Mouse (Mus musculus) midbrain, embryonic 13.5 days (tissue): ENCODE measurements around the gene Gm29106. TPM values are rescaled to one million over a fixed set of nuclear protein-coding genes. Genes with fewer than 3 reads are reported as not detected.
"Not testable (repeated sequence)": the region's sequence is repeated elsewhere in the genome, so short reads cannot be mapped to it uniquely, and the experiment has no call there.

Experiments used
- ATAC-seq: fragments of 200-750 bp; cut with Nextera tagmentation; 2 replicates; pipeline ENCODE4 v1.8.0; 2017; ENCODE audit warnings: mild to moderate bottlenecking, moderate TSS enrichment, moderate library complexity
- H3K27ac ChIP-seq: fragments of 300-500 bp; sonication (generic); 2 replicates; pipeline ENCODE4 v1.5.1; 2015; ENCODE audit warnings: inconsistent platforms, mild to moderate bottlenecking, moderate library complexity
- H3K27me3 ChIP-seq: fragments of 300-500 bp; sonication (generic); 2 replicates; pipeline ENCODE4 v1.6.1; 2015; ENCODE audit warnings: mild to moderate bottlenecking, inconsistent platforms
- H3K36me3 ChIP-seq: fragments of 300-500 bp; sonication (generic); 2 replicates; pipeline ENCODE4 v1.6.1; 2015; ENCODE audit warnings: mild to moderate bottlenecking, inconsistent platforms
- H3K4me1 ChIP-seq: fragments of 300-500 bp; sonication (generic); replicated peaks from 2 replicates; pipeline ENCODE4 v1.6.1; 2015; ENCODE audit warnings: inconsistent platforms
- H3K4me2 ChIP-seq: fragments of 300-500 bp; sonication (generic); replicated peaks from 2 replicates; pipeline ENCODE4 v1.6.1; 2015; ENCODE audit warnings: moderate library complexity, mild to moderate bottlenecking, inconsistent platforms
- H3K4me3 ChIP-seq: fragments of 300-500 bp; sonication (generic); replicated peaks from 2 replicates; pipeline ENCODE4 v1.5.1; 2015; ENCODE audit warnings: mild to moderate bottlenecking, inconsistent platforms
- H3K9ac ChIP-seq: fragments of 300-500 bp; sonication (generic); replicated peaks from 2 replicates; pipeline ENCODE4 v1.6.1; 2015; ENCODE audit warnings: mild to moderate bottlenecking, inconsistent platforms
- H3K9me3 ChIP-seq: fragments of 300-500 bp; sonication (generic); 2 replicates; pipeline ENCODE4 v1.6.1; 2016; ENCODE audit warnings: mild to moderate bottlenecking, inconsistent platforms
- WGBS: fragments of 180-500 bp; shearing (Covaris S2); methylation state at CpG from one replicate; pipeline ENCODE4 v1.1.7; 2015; 5-methylcytosine and 5-hydroxymethylcytosine counted together
- polyA plus RNA-seq: library from polyadenylated mRNA; unstranded; fragments of >200 nt; fragmentation: Nextera tagmentation; extraction: Ambion mirVana; gene quantifications from 2 replicates; pipeline ENCODE4 v1.2.1, GENCODE M21; 2015

The Gm29106 gene
- polyA plus RNA-seq, result 0.32 and 0.43 TPM in 2 replicates

GRCm38 (mm10) chr1:118176242-118176641, at the start of gene Gm29106:
Gene Gm29106 (plus strand): TSS chr1:118176542.
- H3K9ac ChIP-seq, H3K4me1 ChIP-seq, H3K4me2 ChIP-seq, ATAC-seq, H3K36me3 ChIP-seq, H3K9me3 ChIP-seq, H3K27ac ChIP-seq, H3K4me3 ChIP-seq, H3K27me3 ChIP-seq: not testable (repeated sequence)
- 66% methylated on average over 2 of the region's 2 CpGs for WGBS

GRCm38 (mm10) chr1:118228540-118228939, 52.2 kb downstream of the Gm29106 start:
- ATAC-seq, result no peak
- no peak overlapping the region for H3K27ac ChIP-seq
- H3K9me3 ChIP-seq, result no peaks in the 10 kb centered on the region
- H3K4me1 ChIP-seq, result no peaks in the 10 kb centered on the region
- H3K9ac ChIP-seq, result no peak overlapping the region
- no peaks in the 10 kb centered on the region for H3K27me3 ChIP-seq
- 70% methylated on average over 1 of the region's 1 CpGs for WGBS
- H3K4me3 ChIP-seq, result no peak overlapping the region
- no peaks in the 10 kb centered on the region for H3K36me3 ChIP-seq
- no peak overlapping the region for H3K4me2 ChIP-seq

- H3K4me2 ChIP-seq, result no peak overlapping the region
- H3K27ac ChIP-seq, result no peak overlapping the region
- H3K4me3 ChIP-seq, result no peak overlapping the region
- H3K9me3 ChIP-seq, result no peaks in the 10 kb centered on the region
- WGBS, result 89% methylated on average over 1 of the region's 1 CpGs
- ATAC-seq, result no peak
- H3K27me3 ChIP-seq, result no peaks in the 10 kb centered on the region
- H3K4me1 ChIP-seq, result no peaks in the 10 kb centered on the region
- no peak overlapping the region for H3K9ac ChIP-seq
- H3K36me3 ChIP-seq, result no peaks in the 10 kb centered on the region
Measured at GRCm38 (mm10) chr1:118236032-118236431, 59.7 kb downstream of the Gm29106 start.

Other genes starting within 250 kb of the Gm29106 start
- gene Gm28168, start 248.5 kb upstream of the Gm29106 start, polyA plus RNA-seq, result not detected in 2 replicates
- gene Gm7145, start 210.6 kb upstream of the Gm29106 start, polyA plus RNA-seq, result not detected in 2 replicates
- 441 and 488 TPM in 2 replicates for gene Tsn, start 135.2 kb downstream of the Gm29106 start, polyA plus RNA-seq
- 70.4 and 75.6 TPM in 2 replicates for gene Nifk, start 145.3 kb downstream of the Gm29106 start, polyA plus RNA-seq
- 138 and 146 TPM in 2 replicates for gene Clasp1, start 212.5 kb downstream of the Gm29106 start, polyA plus RNA-seq